Mouse (Mus musculus) testis, adult 2 months (tissue): ENCODE measurements around the gene Eno2. TPM values are rescaled to one million over a fixed set of nuclear protein-coding genes. Genes with fewer than 3 reads are reported as not detected.

Experiments used
- H3K27ac ChIP-seq: fragments of 200-500 bp; 2 replicates; pipeline ENCODE4 v1.5.1; 2012; ENCODE audit warnings: low read depth, low read length; ENCODE audit not compliant: control insufficient read depth, insufficient read depth
- H3K27me3 ChIP-seq: fragments of 200-500 bp; 2 replicates; pipeline ENCODE4 v1.6.1; 2012; ENCODE audit warnings: mild to moderate bottlenecking, low read length, moderate library complexity; ENCODE audit not compliant: control insufficient read depth, insufficient read depth
- H3K36me3 ChIP-seq: fragments of 200-500 bp; 2 replicates; pipeline ENCODE4 v1.6.1; 2012; ENCODE audit warnings: mild to moderate bottlenecking, low read length; ENCODE audit not compliant: control insufficient read depth, insufficient read depth
- H3K4me1 ChIP-seq: fragments of 200-500 bp; 2 replicates; pipeline ENCODE4 v1.6.1; 2012; ENCODE audit warnings: low read length; ENCODE audit not compliant: control insufficient read depth, insufficient read depth
- H3K4me3 ChIP-seq: fragments of 200-500 bp; 2 replicates; pipeline ENCODE4 v1.5.1; 2012; ENCODE audit warnings: low read depth, mild to moderate bottlenecking, low read length, moderate library complexity, mixed read lengths; ENCODE audit not compliant: control insufficient read depth
- CTCF ChIP-seq: fragments of 200-500 bp; IDR thresholded peaks from 2 replicates; pipeline ENCODE4 v1.5.1; 2012; ENCODE audit warnings: low read depth, mild to moderate bottlenecking, inconsistent platforms, low read length, moderate library complexity; ENCODE audit not compliant: control insufficient read depth, insufficient read depth, insufficient replicate concordance
- POLR2A ChIP-seq: fragments of 200-500 bp; IDR thresholded peaks from 2 replicates; pipeline ENCODE4 v1.6.1; 2012; ENCODE audit warnings: low read depth, mild to moderate bottlenecking, inconsistent platforms, low read length, moderate library complexity; ENCODE audit not compliant: control insufficient read depth
- polyA plus RNA-seq: library from polyadenylated mRNA; depleted of rRNA; stranded (reverse); fragments of >200 nt; gene quantifications from 2 replicates; pipeline ENCODE4 v1.2.3, GENCODE M21; 2012

Eno2 gene
- polyA plus RNA-seq, 1 experiment, result 0.63 TPM

- H3K27me3 ChIP-seq, result no peaks in the 10 kb centered on the region
- peaks cover 26% of the 10 kb centered on the region for H3K4me1 ChIP-seq
- no peaks in the 10 kb centered on the region for H3K36me3 ChIP-seq
- TF ChIP-seq POLR2A, result no peak
- TF ChIP-seq CTCF, result no peak
- no peak overlapping the region for H3K27ac ChIP-seq
- no peak overlapping the region; the same call in 1 of the 2 replicates for H3K4me3 ChIP-seq
These were observed 26.5 kb downstream of the Eno2 start for GRCm38 (mm10) chr6:124742839-124743514.

GRCm38 (mm10) chr6:124741842-124742241 is 27.6 kb downstream of the Eno2 start:
- H3K4me3 ChIP-seq, result peak overlapping the region; percentile 93
- no peak for TF ChIP-seq CTCF
- TF ChIP-seq POLR2A, result no peak

GRCm38 (mm10) chr6:124740888-124741761 is 28.3 kb downstream of the Eno2 start, which contains the start of gene Grcc10:
Gene Grcc10 (minus strand): TSS chr6:124741374.
- TF ChIP-seq CTCF (no peak), POLR2A (peak; percentile 88)
- H3K4me3 ChIP-seq, result peak within 1 kb of the TSS; percentile 93
- H3K27me3 ChIP-seq, result no peaks in the 10 kb centered on the region
- peak within 1 kb of the TSS; percentile 98 for H3K27ac ChIP-seq
- H3K4me1 ChIP-seq, result peaks cover 19% of the 10 kb centered on the region
- no peaks in the 10 kb centered on the region for H3K36me3 ChIP-seq

More at GRCm38 (mm10) chr6:124741842-124742241, 27.6 kb downstream of the Eno2 start:
- Histone ChIP-seq H3K36me3 (no peaks in the 10 kb centered on the region), H3K4me1 (peaks cover 26% of the 10 kb centered on the region), H3K27ac (peak overlapping the region; percentile 98), H3K27me3 (no peaks in the 10 kb centered on the region)

- no peaks in the 10 kb centered on the region for H3K27me3 ChIP-seq
- peak overlapping the region; percentile 93 for H3K4me3 ChIP-seq
- H3K4me1 ChIP-seq, result peaks cover 16% of the 10 kb centered on the region
- H3K27ac ChIP-seq, result peak overlapping the region; percentile 98
- H3K36me3 ChIP-seq, result no peaks in the 10 kb centered on the region
- TF ChIP-seq POLR2A (no peak), CTCF (no peak; the same call in 1 of the 2 replicates)
These were observed 29.1 kb downstream of the Eno2 start for GRCm38 (mm10) chr6:124740211-124740887.

GRCm38 (mm10) chr6:124739231-124739796 is 30.2 kb downstream of the Eno2 start:
- H3K4me1 ChIP-seq, result peaks cover 8% of the 10 kb centered on the region
- H3K27me3 ChIP-seq, result no peaks in the 10 kb centered on the region
- peak overlapping the region; percentile 6 for H3K4me3 ChIP-seq

GRCm38 (mm10) chr6:124738511-124739023 is 30.9 kb downstream of the Eno2 start, which contains the start of gene Ptpn6:
Gene Ptpn6 (minus strand): TSS chr6:124738714.
- peaks cover 8% of the 10 kb centered on the region for H3K4me1 ChIP-seq
- no peaks in the 10 kb centered on the region for H3K27me3 ChIP-seq
- TF ChIP-seq POLR2A (no peak), CTCF (no peak)
- H3K4me3 ChIP-seq, result peak within 1 kb of the TSS; percentile 6; the same call in 1 of the 2 replicates
- no peaks in the 10 kb centered on the region for H3K36me3 ChIP-seq
- no peak within 1 kb of the TSS for H3K27ac ChIP-seq

More at GRCm38 (mm10) chr6:124739231-124739796, 30.2 kb downstream of the Eno2 start:
- H3K27ac ChIP-seq, result no peak overlapping the region
- TF ChIP-seq CTCF, result no peak
- no peak for TF ChIP-seq POLR2A
- H3K36me3 ChIP-seq, result no peaks in the 10 kb centered on the region

- Histone ChIP-seq H3K27me3 (no peaks in the 10 kb centered on the region), H3K36me3 (no peaks in the 10 kb centered on the region), H3K4me3 (no peak overlapping the region), H3K27ac (no peak overlapping the region), H3K4me1 (peaks cover 8% of the 10 kb centered on the region)
- TF ChIP-seq POLR2A, result no peak
- TF ChIP-seq CTCF, result no peak
These were observed 32.4 kb downstream of the Eno2 start for GRCm38 (mm10) chr6:124737040-124737439.
